Mouse (Mus musculus): ENCODE results near the gene Gapdhs. TPM values are rescaled to one million over a fixed set of nuclear protein-coding genes. Genes with fewer than 3 reads are reported as not detected.

The Gapdhs gene
- polyA plus RNA-seq, 1 experiment from 2014 or later: not detected

DNA sequence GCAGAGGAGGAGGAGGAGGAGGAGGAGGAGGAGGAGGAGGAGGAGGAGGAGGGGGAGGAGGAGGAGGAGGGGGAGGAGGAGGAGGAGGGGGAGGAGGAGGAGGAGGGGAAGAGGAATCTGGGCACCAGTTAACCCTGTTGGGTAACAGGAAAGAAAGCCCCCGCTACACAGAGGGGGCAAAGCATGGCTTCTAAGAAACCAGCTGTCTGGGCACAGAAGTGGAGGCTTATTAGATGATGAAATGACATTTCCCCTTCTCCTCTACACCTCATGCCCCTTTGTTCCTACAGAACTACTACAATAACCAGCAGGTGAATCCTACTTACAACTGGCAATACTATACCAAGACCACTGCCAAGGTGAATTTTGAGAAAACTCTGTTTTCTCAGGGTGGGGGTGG, 34.4 kb upstream of the Gapdhs start:
- Histone ChIP-seq H3K4me1 (replicated peaks; ENCODE audit: control insufficient read depth, insufficient read depth, low read length) (no peaks in the 10 kb centered on the region), H3K27ac (ENCODE audit: low read depth) (no peak overlapping the region), H3K4me2 (ENCODE audit: low read length) (no peak overlapping the region), H3K4me3 (ENCODE audit: low read depth, low read length) (no peak overlapping the region), H3K9me3 (ENCODE audit: control insufficient read depth, low read length) (no peaks in the 10 kb centered on the region), H3K9ac (ENCODE audit: low read length) (no peak overlapping the region), H3K36me3 (ENCODE audit: control insufficient read depth, insufficient read depth, low read length) (no peaks in the 10 kb centered on the region), H3K27me3 (replicated peaks; ENCODE audit: control insufficient read depth, insufficient read depth, low read length) (no peaks in the 10 kb centered on the region)
- ATAC-seq (replicated peaks; ENCODE audit: low FRiP score, low TSS enrichment, low read depth) (no peak), DNase-seq (ENCODE audit: low spot score) (no peak)
- WGBS: 67% methylated on average over 1 of the region's 1 CpGs

DNA sequence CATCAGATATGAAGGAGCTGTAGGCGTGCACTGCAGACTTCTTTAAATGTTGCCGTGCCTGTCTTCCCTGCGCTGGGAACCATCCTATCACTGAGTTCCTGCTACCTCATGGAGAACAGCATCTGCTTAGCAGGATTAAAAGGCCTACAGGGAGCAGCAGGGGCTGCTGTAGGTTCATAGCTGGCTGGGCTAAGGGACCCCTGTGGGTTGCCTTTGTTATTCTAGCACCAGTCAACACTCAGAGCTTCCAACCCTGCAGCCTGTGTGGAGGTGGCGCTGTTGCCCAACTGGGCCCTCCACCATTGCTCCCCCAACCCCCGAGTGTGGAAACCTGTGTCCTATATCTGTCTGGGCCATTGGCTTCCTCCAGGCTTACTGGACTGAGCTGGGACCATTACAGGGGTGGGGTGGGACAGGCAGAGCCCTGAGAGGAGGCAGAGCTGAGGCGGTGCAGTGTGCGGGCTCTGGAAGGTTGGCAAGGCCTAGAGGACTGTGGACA, 33.6 kb upstream of the Gapdhs start:
- no peak overlapping the region for H3K4me3 ChIP-seq (ENCODE audit: low read depth, low read length)
- H3K27me3 ChIP-seq (replicated peaks; ENCODE audit: control insufficient read depth, insufficient read depth, low read length): no peaks in the 10 kb centered on the region
- H3K27ac ChIP-seq (ENCODE audit: low read depth): no peak overlapping the region
- WGBS: 51% methylated on average over 7 of the region's 7 CpGs
- H3K9me3 ChIP-seq (ENCODE audit: control insufficient read depth, low read length): no peaks in the 10 kb centered on the region; the same call in 1 of the 2 replicates
- H3K9ac ChIP-seq (ENCODE audit: low read length): no peak overlapping the region
- H3K4me1 ChIP-seq (replicated peaks; ENCODE audit: control insufficient read depth, insufficient read depth, low read length): no peaks in the 10 kb centered on the region
- DNase-seq (ENCODE audit: low spot score): no peak
- H3K36me3 ChIP-seq (ENCODE audit: control insufficient read depth, insufficient read depth, low read length): no peaks in the 10 kb centered on the region
- H3K4me2 ChIP-seq (ENCODE audit: low read length): no peak overlapping the region
- no peak for ATAC-seq (replicated peaks; ENCODE audit: low FRiP score, low TSS enrichment, low read depth)

- H3K27me3 ChIP-seq (replicated peaks; ENCODE audit: control insufficient read depth, insufficient read depth, low read length): no peaks in the 10 kb centered on the region
- DNase-seq (ENCODE audit: low spot score) (no peak), ATAC-seq (replicated peaks; ENCODE audit: low FRiP score, low TSS enrichment, low read depth) (no peak)
- H3K9me3 ChIP-seq (ENCODE audit: control insufficient read depth, low read length): peaks cover 3% of the 10 kb centered on the region; the same call in 1 of the 2 replicates
- H3K27ac ChIP-seq (ENCODE audit: low read depth): no peak overlapping the region
- H3K9ac ChIP-seq (ENCODE audit: low read length): no peak overlapping the region
- WGBS: 82% methylated on average over 9 of the region's 9 CpGs
- H3K4me2 ChIP-seq (ENCODE audit: low read length): no peak overlapping the region
- no peaks in the 10 kb centered on the region for H3K36me3 ChIP-seq (ENCODE audit: control insufficient read depth, insufficient read depth, low read length)
- no peak overlapping the region for H3K4me3 ChIP-seq (ENCODE audit: low read depth, low read length)
- no peaks in the 10 kb centered on the region for H3K4me1 ChIP-seq (replicated peaks; ENCODE audit: control insufficient read depth, insufficient read depth, low read length)
Measured at GRCm38 (mm10) chr7:30776104-30776503, 32.6 kb upstream of the Gapdhs start.

DNA sequence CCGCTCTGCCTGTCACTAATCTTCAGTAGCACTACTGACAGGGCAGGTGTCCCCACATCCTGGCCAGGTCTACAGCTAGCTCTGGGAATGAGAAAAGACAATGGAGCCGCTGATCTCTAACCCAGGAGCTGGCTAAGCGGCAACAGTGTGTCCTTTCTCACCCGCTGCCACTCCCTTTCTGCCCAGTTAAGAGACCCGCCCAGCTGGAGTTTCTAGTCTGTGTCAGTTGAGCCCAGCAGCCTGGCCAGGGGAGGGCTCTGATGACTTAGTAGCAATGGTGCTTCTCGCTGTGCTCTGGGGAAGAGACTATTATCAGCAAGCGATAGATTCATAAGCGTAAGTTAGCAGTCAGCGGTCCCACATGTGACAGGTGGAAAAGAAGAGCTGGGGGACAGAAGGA, 25.8 kb upstream of the Gapdhs start:
- Histone ChIP-seq H3K36me3 (ENCODE audit: control insufficient read depth, insufficient read depth, low read length) (no peaks in the 10 kb centered on the region), H3K27me3 (replicated peaks; ENCODE audit: control insufficient read depth, insufficient read depth, low read length) (no peaks in the 10 kb centered on the region), H3K9me3 (ENCODE audit: control insufficient read depth, low read length) (peaks cover 3% of the 10 kb centered on the region; the same call in 1 of the 2 replicates), H3K4me2 (ENCODE audit: low read length) (no peak overlapping the region), H3K27ac (ENCODE audit: low read depth) (no peak overlapping the region), H3K4me3 (ENCODE audit: low read depth, low read length) (no peak overlapping the region), H3K4me1 (replicated peaks; ENCODE audit: control insufficient read depth, insufficient read depth, low read length) (no peaks in the 10 kb centered on the region), H3K9ac (ENCODE audit: low read length) (no peak overlapping the region)
- ATAC-seq (replicated peaks; ENCODE audit: low FRiP score, low TSS enrichment, low read depth) (peak; percentile 61; the same call in 1 of the 2 replicates), DNase-seq (ENCODE audit: low spot score) (no peak)
- 30% methylated on average over 9 of the region's 9 CpGs for WGBS

GRCm38 (mm10) chr7:30766408-30766807, 22.9 kb upstream of the Gapdhs start:
- WGBS: 84% methylated on average over 4 of the region's 4 CpGs
- no peaks in the 10 kb centered on the region for H3K4me1 ChIP-seq (replicated peaks; ENCODE audit: control insufficient read depth, insufficient read depth, low read length)
- H3K36me3 ChIP-seq (ENCODE audit: control insufficient read depth, insufficient read depth, low read length): no peaks in the 10 kb centered on the region

DNA sequence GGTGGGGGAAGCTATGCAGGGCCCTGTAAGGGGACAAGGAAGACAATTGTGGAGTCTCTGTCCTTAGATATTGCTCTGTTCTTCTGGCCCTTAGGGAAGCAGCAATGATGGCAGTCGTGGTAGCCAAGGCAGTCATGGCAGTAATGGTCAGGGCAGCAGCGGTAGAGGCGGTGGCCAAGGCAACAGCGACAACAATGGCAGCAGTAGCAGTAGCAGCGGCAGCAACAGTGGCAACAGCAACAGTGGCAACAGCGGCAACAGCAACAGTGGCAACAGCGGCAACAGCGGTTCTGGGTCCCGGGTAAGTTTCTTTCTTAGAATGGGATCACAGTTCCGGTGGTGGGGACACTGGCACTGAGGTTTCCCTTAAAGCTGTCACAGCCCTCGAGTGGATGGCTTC, 21.7 kb upstream of the Gapdhs start:
- no peaks in the 10 kb centered on the region for H3K9me3 ChIP-seq (ENCODE audit: control insufficient read depth, low read length)
- no peak overlapping the region for H3K9ac ChIP-seq (ENCODE audit: low read length)
- H3K36me3 ChIP-seq (ENCODE audit: control insufficient read depth, insufficient read depth, low read length): no peaks in the 10 kb centered on the region
- no peak overlapping the region for H3K27ac ChIP-seq (ENCODE audit: low read depth)
- H3K4me2 ChIP-seq (ENCODE audit: low read length): no peak overlapping the region
- WGBS: 54% methylated on average over 11 of the region's 11 CpGs
- ATAC-seq (replicated peaks; ENCODE audit: low FRiP score, low TSS enrichment, low read depth): no peak
- no peaks in the 10 kb centered on the region for H3K27me3 ChIP-seq (replicated peaks; ENCODE audit: control insufficient read depth, insufficient read depth, low read length)
- no peak for DNase-seq (ENCODE audit: low spot score)
- H3K4me1 ChIP-seq (replicated peaks; ENCODE audit: control insufficient read depth, insufficient read depth, low read length): no peaks in the 10 kb centered on the region
- no peak overlapping the region for H3K4me3 ChIP-seq (ENCODE audit: low read depth, low read length)

More at GRCm38 (mm10) chr7:30766408-30766807, 22.9 kb upstream of the Gapdhs start:
- Histone ChIP-seq H3K27me3 (replicated peaks; ENCODE audit: control insufficient read depth, insufficient read depth, low read length) (no peaks in the 10 kb centered on the region), H3K4me3 (ENCODE audit: low read depth, low read length) (no peak overlapping the region), H3K27ac (ENCODE audit: low read depth) (no peak overlapping the region), H3K9ac (ENCODE audit: low read length) (no peak overlapping the region), H3K9me3 (ENCODE audit: control insufficient read depth, low read length) (no peaks in the 10 kb centered on the region), H3K4me2 (ENCODE audit: low read length) (no peak overlapping the region)
- ATAC-seq (replicated peaks; ENCODE audit: low FRiP score, low TSS enrichment, low read depth) (no peak), DNase-seq (ENCODE audit: low spot score) (no peak)

- no peak within 1 kb of the TSS for H3K4me3 ChIP-seq (ENCODE audit: low read depth, low read length)
- no peaks in the 10 kb centered on the region for H3K9me3 ChIP-seq (ENCODE audit: control insufficient read depth, low read length)
- H3K4me2 ChIP-seq (ENCODE audit: low read length): no peak within 1 kb of the TSS
- DNase-seq (ENCODE audit: low spot score) (no peak), ATAC-seq (replicated peaks; ENCODE audit: low FRiP score, low TSS enrichment, low read depth) (no peak)
- H3K27me3 ChIP-seq (replicated peaks; ENCODE audit: control insufficient read depth, insufficient read depth, low read length): no peaks in the 10 kb centered on the region
- H3K4me1 ChIP-seq (replicated peaks; ENCODE audit: control insufficient read depth, insufficient read depth, low read length): no peaks in the 10 kb centered on the region
- no peak within 1 kb of the TSS for H3K27ac ChIP-seq (ENCODE audit: low read depth)
- 53% methylated on average over 5 of the region's 5 CpGs for WGBS
- no peak within 1 kb of the TSS for H3K9ac ChIP-seq (ENCODE audit: low read length)
- no peaks in the 10 kb centered on the region for H3K36me3 ChIP-seq (ENCODE audit: control insufficient read depth, insufficient read depth, low read length)
Measured at GRCm38 (mm10) chr7:30763456-30763855, 20.0 kb upstream of the Gapdhs start, which contains the start of gene Dmkn. Gene Dmkn (plus strand): TSS chr7:30763756.

GRCm38 (mm10) chr7:30761769-30762352, 18.4 kb upstream of the Gapdhs start:
- Histone ChIP-seq H3K4me3 (ENCODE audit: low read depth, low read length) (no peak overlapping the region), H3K4me2 (ENCODE audit: low read length) (no peak overlapping the region), H3K27me3 (replicated peaks; ENCODE audit: control insufficient read depth, insufficient read depth, low read length) (no peaks in the 10 kb centered on the region), H3K27ac (ENCODE audit: low read depth) (no peak overlapping the region), H3K9me3 (ENCODE audit: control insufficient read depth, low read length) (no peaks in the 10 kb centered on the region), H3K4me1 (replicated peaks; ENCODE audit: control insufficient read depth, insufficient read depth, low read length) (no peaks in the 10 kb centered on the region), H3K9ac (ENCODE audit: low read length) (no peak overlapping the region), H3K36me3 (ENCODE audit: control insufficient read depth, insufficient read depth, low read length) (no peaks in the 10 kb centered on the region)
- WGBS: 65% methylated on average over 4 of the region's 4 CpGs
- ATAC-seq (replicated peaks; ENCODE audit: low FRiP score, low TSS enrichment, low read depth) (no peak), DNase-seq (ENCODE audit: low spot score) (no peak)

DNA sequence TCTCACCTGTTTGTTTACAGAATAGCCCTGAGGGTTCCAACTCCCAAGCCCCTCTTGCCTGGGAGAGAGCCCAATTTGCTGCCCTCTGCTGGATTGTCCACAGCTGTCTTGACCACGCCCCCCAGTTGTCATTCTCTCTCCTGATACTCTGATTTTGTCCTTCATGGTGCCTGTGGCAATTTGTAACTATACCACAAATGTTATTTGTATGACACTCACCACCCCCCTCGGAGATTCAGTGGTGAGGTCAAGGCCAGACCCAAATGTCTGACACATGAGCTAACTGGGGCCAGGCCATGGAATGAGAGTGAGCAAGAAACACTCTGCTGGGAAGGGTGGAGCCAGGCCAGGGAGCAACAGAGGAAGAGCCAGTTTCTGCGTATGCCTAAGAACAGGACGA, 15.4 kb upstream of the Gapdhs start:
- ATAC-seq (replicated peaks; ENCODE audit: low FRiP score, low TSS enrichment, low read depth): 0 out of 2 replicates have a peak, but pooled peaks have one; percentile 50
- H3K4me3 ChIP-seq (ENCODE audit: low read depth, low read length): no peak overlapping the region
- H3K9ac ChIP-seq (ENCODE audit: low read length): no peak overlapping the region
- H3K4me1 ChIP-seq (replicated peaks; ENCODE audit: control insufficient read depth, insufficient read depth, low read length): no peaks in the 10 kb centered on the region
- H3K4me2 ChIP-seq (ENCODE audit: low read length): no peak overlapping the region
- H3K36me3 ChIP-seq (ENCODE audit: control insufficient read depth, insufficient read depth, low read length): 0 out of 2 replicates have a peak, but pooled peaks cover 6% of the 10 kb centered on the region
- H3K27me3 ChIP-seq (replicated peaks; ENCODE audit: control insufficient read depth, insufficient read depth, low read length): no peaks in the 10 kb centered on the region
- DNase-seq (ENCODE audit: low spot score): peak; percentile 67
- WGBS: 29% methylated on average over 4 of the region's 4 CpGs
- no peak overlapping the region for H3K27ac ChIP-seq (ENCODE audit: low read depth)
- H3K9me3 ChIP-seq (ENCODE audit: control insufficient read depth, low read length): peaks cover 10% of the 10 kb centered on the region

Data from intestine, embryonic 14.5 days (tissue).